Mouse (Mus musculus): ENCODE data around the gene Pepd.

- TF ChIP-seq TAL1 (IDR thresholded peaks at IDR 0.05; ENCODE audit: low read length): no peak
- TF ChIP-seq GATA1 (IDR thresholded peaks at IDR 0.05; ENCODE audit: low read length): no peak
Measured at GRCm38 (mm10) chr7:34888891-34889290, 23.3 kb upstream of the Pepd start.
